Mouse (Mus musculus): Measurements from ENCODE around the gene Ncam2. TPM values are rescaled to one million over a fixed set of nuclear protein-coding genes. Genes with fewer than 3 reads are reported as not detected.

The Ncam2 gene
- total RNA-seq, 1 experiment = 0.13 TPM

DNA sequence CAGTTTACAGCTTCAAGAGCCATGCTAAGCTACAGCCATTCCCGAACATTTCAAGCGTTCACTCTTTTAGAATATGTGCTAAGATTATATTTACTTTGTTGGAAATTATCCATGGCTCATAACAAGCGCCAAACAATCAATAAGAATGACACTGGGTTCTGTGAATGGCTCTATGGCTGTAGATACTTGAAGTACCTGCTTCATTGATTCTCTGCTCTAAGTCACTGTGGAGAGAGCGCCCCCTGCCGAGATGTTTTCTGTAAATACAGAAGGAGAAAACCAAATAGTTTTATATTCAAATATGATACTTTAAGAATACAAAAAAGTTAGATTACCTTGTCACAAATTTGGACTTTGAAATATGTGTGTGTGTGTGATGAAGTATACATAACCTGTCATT is 83.7 kb downstream of the Ncam2 start:
- Histone ChIP-seq H3K27ac (ENCODE audit: insufficient read depth, low read depth, low read length, poor library complexity, severe bottlenecking) (no peak overlapping the region), H3K36me3 (ENCODE audit: control insufficient read depth, insufficient read depth, low read length, poor library complexity, severe bottlenecking) (no peaks in the 10 kb centered on the region), H3K4me1 (ENCODE audit: control insufficient read depth in 2 of 2, insufficient read depth in 2 of 2, low read length in 2 of 2, poor library complexity in 1 of 2) (no peaks in the 10 kb centered on the region), H3K9ac (ENCODE audit: insufficient read depth, low read depth, low read length, poor library complexity, severe bottlenecking) (no peak overlapping the region), H3K9me3 (ENCODE audit: control insufficient read depth, insufficient read depth, low read depth, low read length) (no peaks in the 10 kb centered on the region), H3K4me3 (ENCODE audit: insufficient read depth in 1 of 2, low read depth in 1 of 2, low read length in 2 of 2, poor library complexity in 1 of 2, severe bottlenecking in 1 of 2) (no peak overlapping the region)
- peak; percentile 51 for DNase-seq (ENCODE audit: low read depth, low spot score)
- TF ChIP-seq ZC3H11A (IDR thresholded peaks at IDR 0.05; ENCODE audit: borderline replicate concordance, low read depth, low read length) (0 out of 2 replicates have a peak, but pooled peaks have one; percentile 11), ZNF384 (IDR thresholded peaks at IDR 0.05; ENCODE audit: low read depth, low read length) (no peak)
- in situ Hi-C loops (cut with MboI; ENCODE audit: low sequenced_read_pairs in 2 of 2, unreplicated experiment in 2 of 2) = no loop called here

DNA sequence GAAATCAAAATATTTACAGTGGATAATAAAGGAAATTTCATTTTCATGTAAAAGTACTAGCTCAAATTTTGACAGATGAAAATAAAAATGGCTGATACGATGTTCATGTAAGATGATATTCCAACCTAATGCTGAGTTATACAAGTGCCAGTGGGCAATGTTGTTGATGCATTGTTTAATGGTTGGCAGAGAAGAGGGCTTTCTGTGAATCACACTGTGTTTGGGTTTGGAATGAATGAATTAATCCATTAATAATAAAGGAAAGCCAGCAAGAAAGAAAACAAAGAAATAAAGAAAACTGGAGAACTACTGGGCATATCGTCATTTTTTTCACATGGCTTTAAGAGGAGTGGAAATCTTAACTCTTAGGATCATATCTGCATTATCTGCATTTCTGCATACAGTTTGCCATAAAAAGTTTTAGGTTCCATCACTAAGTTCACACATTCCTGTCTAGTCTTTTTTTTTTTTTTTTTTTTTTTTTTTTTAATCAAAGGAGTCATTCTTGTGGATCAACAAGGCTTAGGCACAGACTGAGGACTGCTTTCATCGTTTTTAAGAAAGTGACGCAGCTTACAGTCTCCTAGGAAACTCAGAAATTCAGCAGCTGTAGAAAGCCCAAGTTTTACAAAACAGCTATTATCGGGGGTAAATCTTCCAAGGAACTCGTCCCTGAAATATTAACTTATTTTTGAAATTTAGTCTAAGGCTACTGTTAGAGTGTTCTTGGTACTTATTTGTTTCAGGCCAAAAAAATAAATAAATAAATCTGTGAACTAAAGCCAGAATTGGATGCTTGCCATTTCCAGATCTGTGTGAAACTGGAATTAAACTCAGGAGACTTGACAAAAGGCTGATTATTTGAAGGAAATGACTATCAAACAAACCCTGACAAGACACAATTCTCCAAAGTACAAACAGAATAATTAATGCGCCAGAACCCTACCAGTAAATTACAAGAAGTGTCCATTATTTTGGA is 84.7 kb downstream of the Ncam2 start:
- DNase-seq (ENCODE audit: low read depth, low spot score) = no peak
- no peak overlapping the region for H3K4me3 ChIP-seq (ENCODE audit: insufficient read depth in 1 of 2, low read depth in 1 of 2, low read length in 2 of 2, poor library complexity in 1 of 2, severe bottlenecking in 1 of 2)
- no peaks in the 10 kb centered on the region for H3K9me3 ChIP-seq (ENCODE audit: control insufficient read depth, insufficient read depth, low read depth, low read length)
- in situ Hi-C loops (cut with MboI; ENCODE audit: low sequenced_read_pairs in 2 of 2, unreplicated experiment in 2 of 2) = no loop called here
- no peak overlapping the region for H3K27ac ChIP-seq (ENCODE audit: insufficient read depth, low read depth, low read length, poor library complexity, severe bottlenecking)
- H3K4me1 ChIP-seq (ENCODE audit: control insufficient read depth in 2 of 2, insufficient read depth in 2 of 2, low read length in 2 of 2, poor library complexity in 1 of 2) = no peaks in the 10 kb centered on the region
- H3K36me3 ChIP-seq (ENCODE audit: control insufficient read depth, insufficient read depth, low read length, poor library complexity, severe bottlenecking) = no peaks in the 10 kb centered on the region
- TF ChIP-seq HCFC1 (IDR thresholded peaks at IDR 0.05; ENCODE audit: borderline replicate concordance, insufficient read depth, low read length) (no peak), CHD2 (IDR thresholded peaks at IDR 0.05; ENCODE audit: low read depth, low read length) (no peak), MAFK (IDR thresholded peaks at IDR 0.05; ENCODE audit: insufficient read depth, low read depth, low read length) (no peak), ZC3H11A (IDR thresholded peaks at IDR 0.05; ENCODE audit: borderline replicate concordance, low read depth, low read length) (no peak), ZNF384 (IDR thresholded peaks at IDR 0.05; ENCODE audit: low read depth, low read length) (no peak)
- H3K9ac ChIP-seq (ENCODE audit: insufficient read depth, low read depth, low read length, poor library complexity, severe bottlenecking) = no peak overlapping the region

DNA sequence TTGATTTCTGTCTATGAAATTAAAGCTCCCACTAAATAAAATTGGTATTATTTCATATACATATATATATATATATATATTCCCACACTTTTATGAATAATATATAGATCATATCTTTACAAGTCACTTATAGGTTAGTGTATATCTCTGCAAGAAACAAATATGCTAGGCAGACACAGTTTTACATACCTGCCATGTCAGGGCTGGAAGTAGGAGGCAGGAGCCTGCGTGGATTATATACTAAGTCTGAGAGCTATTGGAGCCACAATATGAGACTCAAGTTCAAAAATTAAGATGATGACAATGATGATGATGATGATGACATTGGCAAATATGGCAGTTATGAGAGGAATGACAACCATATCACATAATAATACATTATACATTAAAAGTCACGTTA is 85.4 kb downstream of the Ncam2 start:
- DNase-seq (ENCODE audit: low read depth, low spot score) = no peak
- TF ChIP-seq MAFK (IDR thresholded peaks at IDR 0.05; ENCODE audit: insufficient read depth, low read depth, low read length) = no peak
- TF ChIP-seq ZNF384 (IDR thresholded peaks at IDR 0.05; ENCODE audit: low read depth, low read length) = no peak
- no peak for TF ChIP-seq CHD2 (IDR thresholded peaks at IDR 0.05; ENCODE audit: low read depth, low read length)
- no peak for TF ChIP-seq HCFC1 (IDR thresholded peaks at IDR 0.05; ENCODE audit: borderline replicate concordance, insufficient read depth, low read length)
- TF ChIP-seq ZC3H11A (IDR thresholded peaks at IDR 0.05; ENCODE audit: borderline replicate concordance, low read depth, low read length) = no peak
- no peaks in the 10 kb centered on the region for H3K36me3 ChIP-seq (ENCODE audit: control insufficient read depth, insufficient read depth, low read length, poor library complexity, severe bottlenecking)
- in situ Hi-C loops (cut with MboI; ENCODE audit: low sequenced_read_pairs in 2 of 2, unreplicated experiment in 2 of 2) = no loop called here
- no peak overlapping the region for H3K4me3 ChIP-seq (ENCODE audit: insufficient read depth in 1 of 2, low read depth in 1 of 2, low read length in 2 of 2, poor library complexity in 1 of 2, severe bottlenecking in 1 of 2)
- H3K9ac ChIP-seq (ENCODE audit: insufficient read depth, low read depth, low read length, poor library complexity, severe bottlenecking) = no peak overlapping the region
- no peaks in the 10 kb centered on the region for H3K9me3 ChIP-seq (ENCODE audit: control insufficient read depth, insufficient read depth, low read depth, low read length)
- no peaks in the 10 kb centered on the region for H3K4me1 ChIP-seq (ENCODE audit: control insufficient read depth in 2 of 2, insufficient read depth in 2 of 2, low read length in 2 of 2, poor library complexity in 1 of 2)
- H3K27ac ChIP-seq (ENCODE audit: insufficient read depth, low read depth, low read length, poor library complexity, severe bottlenecking) = no peak overlapping the region

- DNase-seq (ENCODE audit: low read depth, low spot score) = no peak
- Histone ChIP-seq H3K36me3 (ENCODE audit: control insufficient read depth, insufficient read depth, low read length, poor library complexity, severe bottlenecking) (no peaks in the 10 kb centered on the region), H3K9ac (ENCODE audit: insufficient read depth, low read depth, low read length, poor library complexity, severe bottlenecking) (no peak overlapping the region), H3K4me1 (ENCODE audit: control insufficient read depth in 2 of 2, insufficient read depth in 2 of 2, low read length in 2 of 2, poor library complexity in 1 of 2) (no peaks in the 10 kb centered on the region), H3K4me3 (ENCODE audit: insufficient read depth in 1 of 2, low read depth in 1 of 2, low read length in 2 of 2, poor library complexity in 1 of 2, severe bottlenecking in 1 of 2) (no peak overlapping the region), H3K9me3 (ENCODE audit: control insufficient read depth, insufficient read depth, low read depth, low read length) (no peaks in the 10 kb centered on the region), H3K27ac (ENCODE audit: insufficient read depth, low read depth, low read length, poor library complexity, severe bottlenecking) (no peak overlapping the region)
- TF ChIP-seq ZC3H11A (IDR thresholded peaks at IDR 0.05; ENCODE audit: borderline replicate concordance, low read depth, low read length) (no peak), CHD2 (IDR thresholded peaks at IDR 0.05; ENCODE audit: low read depth, low read length) (no peak), MAFK (IDR thresholded peaks at IDR 0.05; ENCODE audit: insufficient read depth, low read depth, low read length) (no peak), ZNF384 (IDR thresholded peaks at IDR 0.05; ENCODE audit: low read depth, low read length) (no peak), HCFC1 (IDR thresholded peaks at IDR 0.05; ENCODE audit: borderline replicate concordance, insufficient read depth, low read length) (no peak)
- in situ Hi-C loops (cut with MboI; ENCODE audit: low sequenced_read_pairs in 2 of 2, unreplicated experiment in 2 of 2) = no loop called here
Observed at GRCm38 (mm10) chr16:81303806-81304205, 103.3 kb downstream of the Ncam2 start.

Measured in ES-E14 (cell line).